Mouse (Mus musculus): ENCODE measurements around the gene Uba7.

The Uba7 gene

GRCm38 (mm10) chr9:107996049-107996448, 20.7 kb downstream of the Uba7 start, which contains the start of gene Gm20662:
Gene Gm20662, plus strand, starts transcription at chr9:107996349.
- no peak for TF ChIP-seq GATA4 (IDR thresholded peaks at IDR 0.05; ENCODE audit: insufficient replicate concordance, low read length)

GRCm38 (mm10) chr9:108001922-108002770, 26.8 kb downstream of the Uba7 start, which contains the start of gene Ip6k1:
Gene Ip6k1, plus strand, starts transcription at chr9:108002501.
- TF ChIP-seq GATA4 (IDR thresholded peaks at IDR 0.05; ENCODE audit: insufficient replicate concordance, low read length) = no peak

- TF ChIP-seq GATA4 (IDR thresholded peaks at IDR 0.05; ENCODE audit: insufficient replicate concordance, low read length) = no peak
Measured at GRCm38 (mm10) chr9:108002778-108003530, 27.6 kb downstream of the Uba7 start.

GRCm38 (mm10) chr9:108003531-108003890, 28.2 kb downstream of the Uba7 start:
- no peak for TF ChIP-seq GATA4 (IDR thresholded peaks at IDR 0.05; ENCODE audit: insufficient replicate concordance, low read length)

GRCm38 (mm10) chr9:108008041-108008440, 32.7 kb downstream of the Uba7 start:
- no peak for TF ChIP-seq GATA4 (IDR thresholded peaks at IDR 0.05; ENCODE audit: insufficient replicate concordance, low read length)

GRCm38 (mm10) chr9:108010385-108010784, 35.1 kb downstream of the Uba7 start:
- TF ChIP-seq GATA4 (IDR thresholded peaks at IDR 0.05; ENCODE audit: insufficient replicate concordance, low read length) = no peak

GRCm38 (mm10) chr9:108017127-108017526, 41.8 kb downstream of the Uba7 start:
- TF ChIP-seq GATA4 (IDR thresholded peaks at IDR 0.05; ENCODE audit: insufficient replicate concordance, low read length) = no peak

- TF ChIP-seq GATA4 (IDR thresholded peaks at IDR 0.05; ENCODE audit: insufficient replicate concordance, low read length) = no peak
Measured at GRCm38 (mm10) chr9:108020741-108021140, 45.4 kb downstream of the Uba7 start.

- TF ChIP-seq GATA4 (IDR thresholded peaks at IDR 0.05; ENCODE audit: insufficient replicate concordance, low read length) = no peak
Measured at GRCm38 (mm10) chr9:108023216-108023615, 47.9 kb downstream of the Uba7 start.

- TF ChIP-seq GATA4 (IDR thresholded peaks at IDR 0.05; ENCODE audit: insufficient replicate concordance, low read length) = no peak
Measured at GRCm38 (mm10) chr9:108026584-108026983, 51.3 kb downstream of the Uba7 start.

- TF ChIP-seq GATA4 (IDR thresholded peaks at IDR 0.05; ENCODE audit: insufficient replicate concordance, low read length) = no peak
Measured at GRCm38 (mm10) chr9:108027867-108028266, 52.6 kb downstream of the Uba7 start.

GRCm38 (mm10) chr9:108032126-108032525, 56.8 kb downstream of the Uba7 start:
- TF ChIP-seq GATA4 (IDR thresholded peaks at IDR 0.05; ENCODE audit: insufficient replicate concordance, low read length) = no peak

Measured in liver, adult (tissue).